In the genomic region with DNA sequence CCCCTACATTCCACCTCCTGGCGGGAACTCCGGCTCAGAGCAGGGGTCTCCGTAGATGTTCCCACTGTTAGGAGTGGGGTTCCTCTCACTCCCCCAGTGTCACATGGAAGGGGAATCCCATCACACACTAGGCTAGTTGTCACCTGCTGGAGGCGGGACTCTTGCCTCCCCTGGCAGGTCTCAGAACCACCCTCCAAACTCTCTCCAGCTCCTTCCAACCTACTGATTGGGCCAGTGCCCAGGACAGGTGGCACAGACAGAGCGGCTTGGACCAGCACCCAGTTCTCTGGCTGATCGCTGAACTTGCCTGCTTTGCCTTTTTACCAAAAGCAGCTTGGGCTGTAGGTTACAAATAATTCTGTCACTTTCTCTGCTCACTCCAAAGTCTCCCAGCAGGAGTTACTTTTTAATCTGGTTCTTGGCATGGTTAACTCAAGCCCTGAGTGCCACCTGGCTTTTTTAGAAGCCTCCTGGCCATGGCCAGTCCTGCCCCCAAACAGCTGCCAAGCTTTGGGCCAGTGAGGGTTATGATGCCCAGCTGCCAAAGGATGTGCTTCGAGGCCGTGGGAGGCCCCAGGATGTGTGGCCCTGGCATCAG, we compare ENCODE assay signal across 8 mouse cellular contexts. TPM values are rescaled to one million over a fixed set of nuclear protein-coding genes. Genes with fewer than 3 reads are reported as not detected.
A peak's percentile ranks its signal among the peaks of the same experiment; 100 is the strongest.
DNase-seq lines count a peak whose midpoint lies in the region; ATAC-seq and TF ChIP-seq lines count a peak whose summit lies in the region.

No protein-coding gene starts in this region.

- ATAC-seq in frontal cortex, adult (ENCODE audit: low TSS enrichment): peak; percentile 60
- ATAC-seq in forebrain, embryonic 15.5 days (replicated peaks): peak; percentile 47
- ATAC-seq in kidney, embryonic 16.5 days (ENCODE audit: low FRiP score, low TSS enrichment): peak; percentile 21

- WGBS in forebrain, embryonic 15.5 days: 8% methylated on average over 8 of the region's 8 CpGs
- 15% methylated on average over 8 of the region's 8 CpGs for WGBS in kidney, embryonic 16.5 days

- no peak for TF ChIP-seq CTCF in bone marrow macrophage, adult 2 months (IDR thresholded peaks at IDR 0.05; ENCODE audit: low read depth, low read length)

- no peak overlapping the region for H3K27ac ChIP-seq in bone marrow macrophage, adult 2 months (ENCODE audit: insufficient read depth, low read depth, low read length)
- H3K27ac ChIP-seq in forebrain, embryonic 15.5 days (replicated peaks): peak overlapping the region; percentile 84
- peak overlapping the region; percentile 76 for H3K27ac ChIP-seq in kidney, embryonic 16.5 days (ENCODE audit: low read length)

- no peaks in the 10 kb centered on the region for H3K36me3 ChIP-seq in forebrain, embryonic 15.5 days
- no peaks in the 10 kb centered on the region for H3K36me3 ChIP-seq in kidney, embryonic 16.5 days (ENCODE audit: insufficient read depth, low read length)

- H3K4me1 ChIP-seq in bone marrow macrophage, adult 2 months (ENCODE audit: control insufficient read depth, insufficient read depth, low read length): peaks cover 4% of the 10 kb centered on the region; the same call in 1 of the 2 replicates
- peaks cover 44% of the 10 kb centered on the region for H3K4me1 ChIP-seq in forebrain, embryonic 15.5 days
- H3K4me1 ChIP-seq in kidney, embryonic 16.5 days (ENCODE audit: insufficient read depth, low read length): peaks cover 33% of the 10 kb centered on the region

- DNase-seq in frontal cortex, postnatal 14 days (ENCODE audit: low spot score in 2 of 2): no peak
- DNase-seq in lung, postnatal 14 days: peak; percentile 24
- DNase-seq in thymus, postnatal 14 days: peak; percentile 45
- no peak for DNase-seq in urinary bladder, postnatal 36 days (ENCODE audit: low spot score in 2 of 2)

- peak overlapping the region; percentile 66 for H3K9ac ChIP-seq in forebrain, embryonic 15.5 days (replicated peaks)
- peak overlapping the region; percentile 56 for H3K9ac ChIP-seq in kidney, embryonic 16.5 days (replicated peaks; ENCODE audit: low read length)

- H3K27me3 ChIP-seq in forebrain, embryonic 15.5 days: no peaks in the 10 kb centered on the region
- H3K27me3 ChIP-seq in kidney, embryonic 16.5 days (ENCODE audit: insufficient read depth, low read length): 0 out of 2 replicates have a peak, but pooled peaks cover 9% of the 10 kb centered on the region

- no peak for TF ChIP-seq POLR2A in bone marrow macrophage, adult 2 months (IDR thresholded peaks at IDR 0.05; ENCODE audit: borderline replicate concordance, low read depth, low read length)

- peak overlapping the region; percentile 54 for H3K4me3 ChIP-seq in bone marrow macrophage, adult 2 months (ENCODE audit: insufficient read depth, low read length)
- peak overlapping the region; percentile 63 for H3K4me3 ChIP-seq in forebrain, embryonic 15.5 days
- H3K4me3 ChIP-seq in kidney, embryonic 16.5 days (ENCODE audit: low read length): peak overlapping the region; percentile 61

- H3K4me2 ChIP-seq in forebrain, embryonic 15.5 days (replicated peaks): peak overlapping the region; percentile 75
- H3K4me2 ChIP-seq in kidney, embryonic 16.5 days (replicated peaks; ENCODE audit: low read depth, low read length): peak overlapping the region; percentile 83

- no peaks in the 10 kb centered on the region for H3K9me3 ChIP-seq in forebrain, embryonic 15.5 days
- H3K9me3 ChIP-seq in kidney, embryonic 16.5 days (ENCODE audit: low read length): no peaks in the 10 kb centered on the region

RNA-seq across cellular contexts. Expression of a gene that starts 0.7 kb away (rescaled TPM):
- polyA plus RNA-seq in bone marrow macrophage, adult 2 months (2012; ENCODE audit: insufficient read depth, insufficient read length, missing spikeins): 1.4 and 2.2 TPM in 2 replicates
- 134 and 139 TPM in 2 replicates for polyA plus RNA-seq in forebrain, embryonic 15.5 days (2015; fragmentation: Nextera tagmentation; extraction: Ambion mirVana)
- 21.5 and 24.1 TPM in 2 replicates for polyA plus RNA-seq in kidney, embryonic 16.5 days (2015; fragmentation: Nextera tagmentation; extraction: Ambion mirVana)

Comparison
In these comparisons a context has a peak if more than half of its experiments do, and no peak if none do; other contexts are left out.
1. DNase-seq: peak in lung, postnatal 14 days (single experiment) and thymus, postnatal 14 days (single experiment); none in frontal cortex, postnatal 14 days (0 of 2) and urinary bladder, postnatal 36 days (0 of 2).
2. Peak in every context shown above with its lines, with median percentiles within 50 percentile points of each other: ATAC-seq and H3K4me3 ChIP-seq.